Mouse (Mus musculus) thymus, postnatal 4 days (tissue): Measurements from ENCODE around the gene Cd276.

Source experiments
- DNase-seq: peaks from one replicate; pipeline ENCODE4 v3.0.0; 2021

Gene Cd276

DNA sequence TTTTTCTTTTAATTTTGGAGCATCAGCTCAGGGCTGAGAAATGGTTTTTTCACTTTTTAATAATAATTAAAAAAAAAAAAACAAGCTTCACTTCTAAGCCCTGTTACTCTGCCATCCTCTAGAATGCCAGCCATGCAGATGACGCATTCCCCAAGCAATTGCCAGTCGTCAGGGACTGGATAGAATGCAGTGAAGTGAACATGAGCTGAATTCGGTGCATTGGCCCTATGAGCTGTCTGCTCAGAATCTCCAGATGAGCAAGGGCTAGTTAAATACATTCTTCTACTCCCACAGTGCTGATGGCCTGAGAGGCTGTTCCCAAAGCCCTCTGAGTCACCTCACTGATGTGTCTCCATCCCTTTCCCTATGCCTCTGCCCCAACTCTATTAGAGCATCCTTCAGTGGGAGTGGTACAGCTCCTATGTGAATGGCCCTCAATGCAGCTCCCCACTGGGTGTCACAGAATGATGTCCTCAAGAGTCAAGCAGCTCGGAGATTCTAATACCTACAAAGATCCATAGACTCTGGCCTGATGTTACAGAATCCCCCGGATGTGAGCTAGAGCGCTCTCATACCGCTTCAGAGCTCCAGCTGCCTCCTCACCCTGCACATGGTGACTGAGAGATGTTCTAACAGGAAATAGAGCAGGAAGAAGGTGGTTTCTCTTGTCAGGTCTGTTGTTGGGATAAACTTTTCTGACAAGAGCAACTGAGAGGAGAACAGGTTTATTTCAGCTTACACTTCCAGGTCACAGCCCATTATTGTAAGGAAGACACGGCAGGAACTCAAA, 47.8 kb downstream of the Cd276 start:
- peak; percentile 56 for DNase-seq

DNA sequence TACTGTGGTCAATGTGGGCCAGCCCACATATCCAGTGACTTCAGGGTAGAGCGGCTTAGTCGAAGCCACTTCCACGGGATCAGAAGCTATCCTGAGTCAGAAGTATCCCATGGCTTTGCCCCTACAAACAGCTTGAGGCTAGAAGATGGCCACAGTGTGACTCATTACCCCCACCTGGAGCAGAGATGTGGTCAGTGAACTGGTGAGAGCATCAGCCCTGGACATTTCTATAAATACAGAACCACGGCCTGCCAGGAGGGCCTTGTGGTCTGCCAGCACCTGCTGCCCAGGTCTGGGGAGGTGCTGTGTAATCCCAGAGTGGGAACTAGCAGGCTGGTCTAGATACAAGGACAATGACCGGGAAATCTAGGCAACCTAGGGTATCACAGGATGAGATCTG, 54.3 kb downstream of the Cd276 start:
- no peak for DNase-seq

DNA sequence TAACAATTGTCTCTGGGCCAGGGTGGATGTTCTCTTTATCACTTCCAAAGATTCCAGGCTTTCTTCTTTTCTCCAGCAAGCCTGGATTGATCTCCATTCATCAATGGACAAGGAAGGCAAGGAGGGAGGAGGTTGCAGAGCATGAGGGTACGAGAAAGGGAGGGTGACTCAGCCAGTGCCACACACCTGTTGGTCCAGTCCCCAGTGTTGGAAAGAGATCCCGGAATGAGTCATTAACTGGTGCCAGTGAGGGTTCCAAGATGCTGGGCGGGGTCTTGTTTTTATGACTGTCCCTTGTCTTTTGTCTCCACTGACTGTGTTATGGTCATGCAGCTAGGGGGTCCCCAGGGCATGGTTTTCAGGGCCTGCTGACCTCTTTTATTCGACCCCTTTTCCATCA, 57.3 kb downstream of the Cd276 start:
- DNase-seq = no peak

DNA sequence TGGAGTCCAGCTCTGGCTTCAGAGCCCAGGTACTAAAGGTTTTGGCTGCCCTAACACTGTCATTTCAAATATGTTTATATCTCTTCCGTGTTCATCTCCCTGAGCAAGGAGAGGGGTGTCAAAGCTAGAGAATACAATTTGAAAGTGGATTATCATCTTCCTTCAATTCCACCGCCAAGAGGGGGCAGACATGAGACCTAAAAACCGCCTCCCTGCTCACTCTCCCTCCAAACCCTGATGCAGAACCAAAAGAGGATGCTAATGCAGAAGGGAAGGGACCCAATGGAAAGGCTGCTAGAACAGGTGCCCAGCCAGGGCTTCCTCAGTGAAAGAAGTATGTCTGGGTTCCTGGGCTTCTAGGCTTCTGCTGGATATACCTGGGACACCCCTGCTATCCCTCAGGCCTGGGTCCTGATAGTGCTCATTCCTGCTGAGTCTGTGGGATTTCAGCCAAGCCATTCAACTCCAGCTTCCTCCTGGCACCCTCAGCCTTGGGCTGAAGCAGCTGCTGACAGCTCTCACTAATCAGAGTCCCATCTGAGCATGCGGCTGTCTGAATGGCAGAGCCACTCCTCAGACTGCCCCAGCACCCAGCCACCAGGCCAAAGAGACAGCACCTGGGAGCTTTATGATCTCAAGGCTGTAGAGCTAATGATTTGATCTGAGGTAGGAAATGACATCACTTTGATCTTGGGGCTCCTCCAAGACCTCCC, 58.6 kb downstream of the Cd276 start:
- DNase-seq = peak; percentile 67

DNA sequence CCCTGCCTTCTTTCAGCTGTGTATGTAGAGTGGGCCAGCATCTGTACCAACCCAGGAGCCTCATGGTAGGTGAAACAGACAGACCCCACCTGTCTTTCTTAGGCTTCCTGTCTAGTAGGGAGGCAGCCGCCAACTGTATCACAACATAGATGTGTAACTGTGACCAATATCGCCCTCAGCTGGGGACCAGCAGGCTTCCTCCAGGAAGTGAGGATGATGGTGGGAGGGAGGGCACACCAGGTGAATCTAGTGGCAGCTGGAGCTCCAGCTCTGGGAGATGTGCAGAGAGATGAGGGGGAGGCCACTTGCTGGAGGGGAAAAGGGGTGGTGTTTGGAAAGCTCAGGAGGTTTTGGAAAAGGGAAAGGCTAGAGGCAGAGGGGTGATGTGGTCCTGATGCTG, 60.2 kb downstream of the Cd276 start:
- peak; percentile 44 for DNase-seq

DNA sequence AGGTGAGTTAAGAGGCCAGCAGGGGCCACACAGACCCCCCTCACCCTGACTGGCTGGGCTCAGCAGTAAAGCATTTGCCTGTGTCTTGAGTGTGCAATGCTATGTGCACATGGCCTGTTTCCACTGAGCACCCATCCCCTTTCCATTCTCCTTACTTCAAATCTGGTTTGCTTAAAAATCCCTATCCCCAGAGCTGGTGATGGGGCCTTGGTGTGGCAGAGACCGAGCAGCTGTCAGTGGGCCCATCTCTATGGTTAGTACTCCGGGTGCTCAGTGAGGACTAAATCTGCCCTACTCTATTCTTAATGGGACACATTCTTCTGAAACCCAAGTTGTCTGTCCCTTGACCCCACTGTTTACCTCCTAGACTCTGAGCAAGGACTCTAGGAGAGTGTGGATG, 64.8 kb downstream of the Cd276 start:
- no peak for DNase-seq

DNA sequence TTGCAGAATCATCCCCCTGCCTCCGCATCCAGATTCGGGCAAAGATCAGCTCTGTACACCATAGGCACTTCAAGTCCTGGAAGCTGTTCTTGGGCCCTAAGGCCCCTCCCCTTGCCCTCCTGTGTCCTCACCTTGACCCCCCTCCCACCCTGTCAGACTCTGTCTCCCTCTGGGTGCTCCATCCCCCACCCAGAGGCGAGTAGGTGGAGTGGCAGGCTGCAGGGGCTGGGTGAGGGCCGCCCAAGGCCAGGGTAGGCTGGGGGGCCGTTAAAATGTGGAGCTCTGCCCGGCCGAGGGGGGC, 65.4 kb downstream of the Cd276 start:
- DNase-seq = no peak

DNA sequence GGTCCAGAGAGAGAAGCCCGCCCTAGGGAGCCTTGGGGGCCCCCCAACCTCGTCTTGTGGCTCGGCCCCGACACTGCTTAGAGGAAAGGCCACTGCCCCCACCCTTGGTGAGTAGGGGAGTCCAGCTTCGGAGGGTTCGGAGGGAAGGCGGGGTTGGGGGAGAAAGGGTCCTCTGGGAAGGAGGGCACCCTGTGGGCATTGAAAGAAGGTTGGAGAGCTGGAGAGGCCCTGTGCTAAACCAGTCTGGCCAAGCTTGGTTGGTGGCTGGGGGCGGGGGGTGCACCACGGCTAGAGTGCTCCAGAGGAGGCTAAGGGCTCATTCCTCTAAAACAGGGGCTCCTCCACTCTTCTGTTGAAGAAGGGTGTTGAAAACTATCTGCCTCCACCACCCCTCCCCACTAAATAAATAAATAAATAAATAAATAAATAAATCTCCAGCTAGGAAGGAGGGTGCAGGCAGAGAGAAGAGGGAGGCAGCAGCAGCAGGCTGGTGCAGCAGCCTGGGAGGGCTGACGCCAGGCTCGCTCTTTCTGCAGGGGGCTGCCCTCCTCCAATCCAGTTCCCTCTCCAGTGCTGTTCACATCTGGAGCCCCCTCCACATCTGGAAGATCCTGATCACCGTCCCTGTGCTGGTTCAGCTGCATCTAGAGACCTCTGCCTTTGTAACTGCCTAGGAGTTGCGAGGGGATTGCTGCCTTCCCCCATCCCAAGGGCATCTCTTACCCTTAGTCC, 65.9 kb downstream of the Cd276 start:
- DNase-seq = no peak

DNA sequence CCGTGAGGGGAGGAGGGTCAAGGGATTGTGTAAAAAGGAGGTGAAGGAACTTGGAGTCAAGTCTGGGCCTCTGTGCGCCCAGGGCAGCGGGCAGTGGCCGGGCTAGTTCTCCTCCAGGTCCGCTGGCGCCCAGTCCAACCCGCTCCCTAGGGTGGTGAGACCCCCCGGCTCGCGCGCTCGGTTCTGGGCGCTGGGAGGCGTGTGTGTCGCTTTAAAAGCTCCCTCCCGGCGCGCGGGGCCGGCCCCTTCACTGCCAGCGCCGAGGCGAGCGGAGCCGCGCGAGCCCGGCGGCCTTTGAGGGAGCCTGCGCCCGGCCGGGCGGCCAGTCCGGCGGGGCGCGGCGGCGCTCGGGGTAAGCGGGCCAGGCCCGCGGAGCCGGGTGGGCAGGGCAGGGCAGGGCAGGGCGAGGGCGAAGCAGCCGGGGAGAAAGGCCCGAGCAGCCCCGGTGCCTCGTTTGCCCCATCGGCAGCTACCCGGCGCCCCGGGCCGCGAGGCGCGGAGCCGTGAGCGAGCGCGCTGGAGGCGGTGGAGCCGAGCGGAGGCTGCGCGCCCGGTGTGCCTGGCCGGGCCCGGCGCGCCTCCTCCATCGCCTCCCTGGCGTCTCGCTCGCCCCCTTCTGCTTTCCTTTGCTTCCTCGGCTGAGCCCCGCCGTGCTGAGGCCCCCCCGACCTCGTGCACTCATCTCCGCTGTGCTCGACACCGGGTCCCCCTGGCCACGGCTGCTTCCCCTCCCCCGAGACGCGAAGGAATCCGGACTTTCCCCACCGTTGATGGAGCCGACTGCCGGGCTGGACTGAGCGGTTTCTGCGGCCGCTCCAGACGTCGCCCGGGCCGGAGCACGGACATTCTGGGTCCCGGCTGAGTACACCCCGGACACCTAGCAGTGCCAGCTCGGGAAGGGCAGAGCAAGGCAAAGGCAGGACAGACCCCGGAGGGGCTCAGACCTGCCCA, 67.1 kb downstream of the Cd276 start, which contains the start of gene Insyn1:
Insyn1 (plus strand) TSS at position 753 of the 951 bp plus-strand sequence.
- peak; percentile 65 for DNase-seq

DNA sequence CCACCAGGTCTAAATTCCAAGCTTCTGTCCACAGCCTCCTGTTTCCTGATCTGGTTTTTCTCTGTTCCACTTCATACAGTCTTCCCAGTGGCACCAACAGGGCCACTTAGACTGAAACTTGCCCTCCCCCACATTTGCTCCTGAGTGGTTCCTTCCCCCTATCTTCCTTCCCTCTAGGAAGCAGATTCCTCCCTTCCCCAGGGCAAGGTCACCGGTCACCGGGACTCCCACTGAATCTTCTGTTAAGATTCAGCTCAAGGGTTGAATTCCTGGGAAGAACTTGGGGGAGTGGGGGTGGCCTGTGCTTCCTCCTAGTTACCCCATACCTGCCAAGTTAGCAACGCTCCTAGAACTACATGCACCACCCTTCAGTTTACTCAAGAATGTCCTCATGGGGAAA, 68.2 kb downstream of the Cd276 start:
- no peak for DNase-seq
